Mouse (Mus musculus): Measurements from ENCODE around the gene Olig3. TPM values are rescaled to one million over a fixed set of nuclear protein-coding genes. Genes with fewer than 3 reads are reported as not detected.

The Olig3 gene
- polyA plus RNA-seq, 1 experiment from 2014 or later: 2.0 TPM

DNA sequence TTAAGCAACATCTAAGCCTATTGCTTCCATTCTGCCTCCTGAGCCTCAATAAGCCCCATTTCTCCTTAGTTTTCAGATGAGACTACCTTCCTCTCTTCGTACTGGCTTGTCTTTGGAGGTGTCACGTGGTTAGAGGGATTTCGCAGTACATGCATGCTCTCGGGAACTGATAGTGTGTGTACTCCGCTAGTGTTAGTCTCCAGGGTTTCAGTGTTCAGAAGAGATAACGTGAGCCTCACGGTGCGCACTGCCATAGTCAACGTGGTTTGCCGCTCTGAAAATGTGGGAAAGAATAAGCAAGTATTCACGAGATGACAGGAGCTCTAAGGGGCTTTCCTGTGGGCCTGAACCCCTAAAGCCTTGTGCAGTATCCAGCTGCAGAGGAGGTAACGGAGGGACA lies 41.1 kb downstream of the Olig3 start:
- peaks cover 20% of the 10 kb centered on the region for H3K4me1 ChIP-seq (ENCODE audit: control insufficient read depth, insufficient read depth, low read length)
- no peak overlapping the region for H3K4me3 ChIP-seq (replicated peaks; ENCODE audit: low read depth, low read length)
- peak; percentile 43 for DNase-seq
- no peak overlapping the region for H3K9ac ChIP-seq (replicated peaks; ENCODE audit: low read length)
- no peaks in the 10 kb centered on the region for H3K9me3 ChIP-seq (ENCODE audit: control insufficient read depth, low read length)
- H3K36me3 ChIP-seq (ENCODE audit: control insufficient read depth, insufficient read depth, low read length): no peaks in the 10 kb centered on the region
- 42% methylated on average over 12 of the region's 12 CpGs for WGBS
- H3K4me2 ChIP-seq (ENCODE audit: low read length): peak overlapping the region; percentile 48
- H3K27me3 ChIP-seq (ENCODE audit: control insufficient read depth, insufficient read depth, low read length): no peaks in the 10 kb centered on the region
- ATAC-seq (ENCODE audit: low FRiP score, low TSS enrichment): peak; percentile 41; the same call in 1 of the 2 replicates
- H3K27ac ChIP-seq (replicated peaks; ENCODE audit: low read depth, low read length): no peak overlapping the region

DNA sequence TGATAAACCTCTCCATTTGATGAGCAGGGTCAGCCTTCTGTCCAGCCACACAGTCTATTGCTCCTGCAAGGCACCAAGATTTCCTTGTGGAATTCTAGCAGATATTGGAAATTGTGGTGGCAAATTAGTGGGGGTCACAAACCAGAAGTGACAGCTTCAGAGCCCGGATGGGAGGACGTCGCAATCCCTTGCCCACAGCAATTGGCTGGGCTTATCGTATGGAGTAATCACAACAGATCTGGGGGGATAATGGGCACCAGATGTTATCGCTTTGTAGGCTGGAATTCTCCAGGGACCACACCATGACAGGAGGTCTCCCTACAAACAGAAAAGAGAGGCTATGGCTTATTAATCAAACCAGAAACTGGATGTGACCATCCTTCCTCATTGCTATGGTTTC lies 44.8 kb downstream of the Olig3 start:
- 40% methylated on average over 5 of the region's 5 CpGs for WGBS
- DNase-seq: peak; percentile 59
- no peak for ATAC-seq (ENCODE audit: low FRiP score, low TSS enrichment)
- H3K9ac ChIP-seq (replicated peaks; ENCODE audit: low read length): no peak overlapping the region
- H3K9me3 ChIP-seq (ENCODE audit: control insufficient read depth, low read length): no peaks in the 10 kb centered on the region
- no peaks in the 10 kb centered on the region for H3K27me3 ChIP-seq (ENCODE audit: control insufficient read depth, insufficient read depth, low read length)
- no peaks in the 10 kb centered on the region for H3K36me3 ChIP-seq (ENCODE audit: control insufficient read depth, insufficient read depth, low read length)
- no peak overlapping the region for H3K27ac ChIP-seq (replicated peaks; ENCODE audit: low read depth, low read length)
- peaks cover 20% of the 10 kb centered on the region for H3K4me1 ChIP-seq (ENCODE audit: control insufficient read depth, insufficient read depth, low read length)
- no peak overlapping the region for H3K4me2 ChIP-seq (ENCODE audit: low read length)
- no peak overlapping the region for H3K4me3 ChIP-seq (replicated peaks; ENCODE audit: low read depth, low read length)

DNA sequence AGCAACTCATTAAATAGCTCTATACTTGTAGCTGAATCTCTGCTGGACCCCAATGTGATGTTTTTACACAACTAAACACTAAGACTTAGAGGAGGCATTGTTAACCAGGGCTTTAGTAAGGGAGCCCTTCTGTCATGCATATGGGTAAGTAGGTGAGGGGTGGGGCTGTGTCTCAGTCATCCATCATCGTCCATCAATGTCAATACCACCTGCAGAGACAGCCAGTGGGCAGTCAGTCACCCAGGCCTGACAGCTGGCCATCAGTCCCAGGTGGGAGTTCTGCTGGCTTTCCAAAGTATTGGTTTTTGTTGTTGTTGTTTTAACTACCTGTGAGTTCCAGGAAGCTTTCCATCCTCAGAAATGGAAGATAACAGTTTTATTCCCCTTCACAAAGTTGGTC lies 48.1 kb downstream of the Olig3 start:
- Histone ChIP-seq H3K4me2 (ENCODE audit: low read length) (no peak overlapping the region), H3K36me3 (ENCODE audit: control insufficient read depth, insufficient read depth, low read length) (no peaks in the 10 kb centered on the region), H3K27ac (replicated peaks; ENCODE audit: low read depth, low read length) (no peak overlapping the region), H3K27me3 (ENCODE audit: control insufficient read depth, insufficient read depth, low read length) (no peaks in the 10 kb centered on the region), H3K4me3 (replicated peaks; ENCODE audit: low read depth, low read length) (no peak overlapping the region), H3K4me1 (ENCODE audit: control insufficient read depth, insufficient read depth, low read length) (peaks cover 5% of the 10 kb centered on the region; the same call in 1 of the 2 replicates), H3K9me3 (ENCODE audit: control insufficient read depth, low read length) (no peaks in the 10 kb centered on the region), H3K9ac (replicated peaks; ENCODE audit: low read length) (no peak overlapping the region)
- ATAC-seq (ENCODE audit: low FRiP score, low TSS enrichment): no peak
- 16% methylated on average over 1 of the region's 1 CpGs for WGBS
- no peak for DNase-seq

DNA sequence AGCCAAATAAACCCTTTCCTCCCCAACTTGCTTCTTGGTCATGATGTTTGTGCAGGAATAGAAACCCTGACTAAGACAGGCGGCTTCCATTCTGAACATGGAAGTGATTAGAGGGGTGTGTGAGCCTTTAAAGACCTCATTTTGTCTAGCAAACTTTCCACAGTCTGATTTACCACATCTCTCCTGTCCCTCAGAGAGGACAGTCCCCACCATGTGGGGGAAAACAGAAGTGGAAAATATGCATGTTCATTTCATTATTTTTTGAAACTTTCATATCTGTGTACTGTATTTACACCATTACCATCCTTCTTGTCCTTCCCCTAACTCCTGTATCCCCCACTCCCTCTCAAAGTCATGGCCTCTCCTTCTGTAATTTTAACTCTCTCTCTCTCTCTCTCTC lies 49.6 kb downstream of the Olig3 start:
- H3K4me2 ChIP-seq (ENCODE audit: low read length): no peak overlapping the region
- DNase-seq (no peak), ATAC-seq (ENCODE audit: low FRiP score, low TSS enrichment) (no peak)
- no peaks in the 10 kb centered on the region for H3K27me3 ChIP-seq (ENCODE audit: control insufficient read depth, insufficient read depth, low read length)
- no peaks in the 10 kb centered on the region for H3K9me3 ChIP-seq (ENCODE audit: control insufficient read depth, low read length)
- no peaks in the 10 kb centered on the region for H3K36me3 ChIP-seq (ENCODE audit: control insufficient read depth, insufficient read depth, low read length)
- H3K4me1 ChIP-seq (ENCODE audit: control insufficient read depth, insufficient read depth, low read length): peaks cover 4% of the 10 kb centered on the region; the same call in 1 of the 2 replicates
- no peak overlapping the region for H3K4me3 ChIP-seq (replicated peaks; ENCODE audit: low read depth, low read length)
- WGBS: 85% methylated on average over 1 of the region's 1 CpGs
- H3K27ac ChIP-seq (replicated peaks; ENCODE audit: low read depth, low read length): no peak overlapping the region
- H3K9ac ChIP-seq (replicated peaks; ENCODE audit: low read length): no peak overlapping the region

DNA sequence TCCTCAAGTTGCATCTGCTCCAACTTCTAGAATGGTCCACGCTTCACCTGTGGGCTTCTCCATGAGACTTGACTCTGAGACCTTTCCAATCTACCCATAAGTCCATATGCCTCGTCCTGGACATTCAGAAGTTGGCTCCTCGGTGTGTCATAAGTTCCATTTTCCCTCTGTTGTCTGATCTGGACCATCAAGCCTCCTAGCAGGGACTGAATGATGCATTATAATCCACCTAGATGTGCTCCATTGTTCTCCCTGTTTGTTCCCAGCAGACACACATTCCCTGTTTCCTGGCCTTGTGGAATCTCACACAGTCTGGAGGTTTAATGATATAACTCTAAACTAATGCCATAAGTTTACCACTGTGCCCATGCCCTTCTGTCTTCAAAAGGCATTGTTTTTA lies 50.8 kb downstream of the Olig3 start:
- H3K4me3 ChIP-seq (replicated peaks; ENCODE audit: low read depth, low read length): no peak overlapping the region
- ATAC-seq (ENCODE audit: low FRiP score, low TSS enrichment): no peak
- no peak for DNase-seq
- no peak overlapping the region for H3K27ac ChIP-seq (replicated peaks; ENCODE audit: low read depth, low read length)
- no peaks in the 10 kb centered on the region for H3K27me3 ChIP-seq (ENCODE audit: control insufficient read depth, insufficient read depth, low read length)
- no peak overlapping the region for H3K4me2 ChIP-seq (ENCODE audit: low read length)
- WGBS: 89% methylated on average over 3 of the region's 3 CpGs
- no peaks in the 10 kb centered on the region for H3K9me3 ChIP-seq (ENCODE audit: control insufficient read depth, low read length)
- no peak overlapping the region for H3K9ac ChIP-seq (replicated peaks; ENCODE audit: low read length)
- H3K36me3 ChIP-seq (ENCODE audit: control insufficient read depth, insufficient read depth, low read length): no peaks in the 10 kb centered on the region
- no peaks in the 10 kb centered on the region for H3K4me1 ChIP-seq (ENCODE audit: control insufficient read depth, insufficient read depth, low read length)

Other genes starting within 250 kb of the Olig3 start
- gene Ifngr1, start 235.4 kb downstream of the Olig3 start, polyA plus RNA-seq (2014; fragmentation: Nextera tagmentation; extraction: Ambion mirVana): 16.6 and 23.9 TPM in 2 replicates

Data from midbrain, embryonic 14.5 days (tissue).